Mouse (Mus musculus) mouse embryonic stem cell (cell line): Measurements from ENCODE around the gene Tet1.

Experiments
- in situ Hi-C, 2 experiments: fragments of 300-500 bp; cut with MboI; formaldehyde crosslinking; loops; 1 replicate in 1 of 2; 3 replicates in 1 of 2; pipeline ENCODE4 v1.14.3; 2019 to 2020; ENCODE audit warnings: low sequenced_read_pairs in 2 of 2, low pct_unique_long_range_greater_than_20kb in 1 of 2, mixed read lengths in 1 of 2; ENCODE audit not compliant: unreplicated experiment in 1 of 2

Tet1 gene

GRCm38 (mm10) chr10:62856690-62857290 lies 52.0 kb downstream of the Tet1 start:
- in situ Hi-C loops = no loop called here

- in situ Hi-C loops = no loop called here
Measured at GRCm38 (mm10) chr10:62854992-62855391, 53.8 kb downstream of the Tet1 start.

- in situ Hi-C loops = no loop called here
Measured at GRCm38 (mm10) chr10:62854581-62854980, 54.2 kb downstream of the Tet1 start.

GRCm38 (mm10) chr10:62851578-62851977 lies 57.2 kb downstream of the Tet1 start:
- in situ Hi-C loops = no loop called here

- in situ Hi-C loops = no loop called here
Measured at GRCm38 (mm10) chr10:62851025-62851424, 57.8 kb downstream of the Tet1 start.

GRCm38 (mm10) chr10:62848783-62849182 lies 60.0 kb downstream of the Tet1 start:
- in situ Hi-C loops = no loop called here

- in situ Hi-C loops = no loop called here
Measured at GRCm38 (mm10) chr10:62847069-62847626, 61.6 kb downstream of the Tet1 start.

- in situ Hi-C loops = no loop called here
Measured at GRCm38 (mm10) chr10:62843787-62844491, 64.9 kb downstream of the Tet1 start.

- in situ Hi-C loops = no loop called here
Measured at GRCm38 (mm10) chr10:62841901-62842447, 66.8 kb downstream of the Tet1 start.

GRCm38 (mm10) chr10:62840687-62841086 lies 68.1 kb downstream of the Tet1 start:
- in situ Hi-C loops = no loop called here

- in situ Hi-C loops = no loop called here
Measured at GRCm38 (mm10) chr10:62837987-62838386, 70.8 kb downstream of the Tet1 start.

- in situ Hi-C loops = no loop called here
Measured at GRCm38 (mm10) chr10:62832783-62833182, 76.0 kb downstream of the Tet1 start.

- in situ Hi-C loops = no loop called here
Measured at GRCm38 (mm10) chr10:62831546-62831945, 77.2 kb downstream of the Tet1 start.

- in situ Hi-C loops = no loop called here
Measured at GRCm38 (mm10) chr10:62824474-62824873, 84.3 kb downstream of the Tet1 start.

- in situ Hi-C loops = no loop called here
Measured at GRCm38 (mm10) chr10:62823431-62823830, 85.4 kb downstream of the Tet1 start.

GRCm38 (mm10) chr10:62810010-62810409 lies 98.8 kb downstream of the Tet1 start:
- in situ Hi-C loops = no loop called here

- in situ Hi-C loops = no loop called here
Measured at GRCm38 (mm10) chr10:62808766-62809165, 100.0 kb downstream of the Tet1 start.

- in situ Hi-C loops = no loop called here
Measured at GRCm38 (mm10) chr10:62808316-62808715, 100.5 kb downstream of the Tet1 start.

- in situ Hi-C loops = no loop called here
Measured at GRCm38 (mm10) chr10:62804106-62804505, 104.7 kb downstream of the Tet1 start.

GRCm38 (mm10) chr10:62803296-62803695 lies 105.5 kb downstream of the Tet1 start:
- in situ Hi-C loops = no loop called here
